Mouse (Mus musculus) kidney, postnatal 0 days (tissue): ENCODE data around the gene Scarf2. TPM values are rescaled to one million over a fixed set of nuclear protein-coding genes. Genes with fewer than 3 reads are reported as not detected.

Experiments
- ATAC-seq: fragments of 200-750 bp; cut with Nextera tagmentation; replicated peaks from 2 replicates; pipeline ENCODE4 v1.8.0; 2017; ENCODE audit warnings: low read depth, moderate number of reproducible peaks, moderate TSS enrichment, moderate library complexity; ENCODE audit not compliant: low FRiP score
- DNase-seq: peaks from one replicate; pipeline ENCODE4 v3.0.0-alpha.2; 2016; ENCODE audit warnings: low spot score
- H3K27ac ChIP-seq: fragments of 300-500 bp; sonication (generic); 2 replicates; pipeline ENCODE4 v1.5.1; 2014; ENCODE audit warnings: mild to moderate bottlenecking
- H3K27me3 ChIP-seq: fragments of 300-500 bp; sonication (generic); 2 replicates; pipeline ENCODE4 v1.6.1; 2014; ENCODE audit warnings: low read length, mixed read lengths; ENCODE audit not compliant: insufficient read depth
- H3K36me3 ChIP-seq: fragments of 300-500 bp; sonication (generic); 2 replicates; pipeline ENCODE4 v1.6.1; 2014; ENCODE audit warnings: low read length, mixed read lengths; ENCODE audit not compliant: insufficient read depth
- H3K4me1 ChIP-seq: fragments of 300-500 bp; sonication (generic); replicated peaks from 2 replicates; pipeline ENCODE4 v1.6.1; 2014; ENCODE audit warnings: antibody characterized with exemption, low read length, mixed read lengths; ENCODE audit not compliant: insufficient read depth
- H3K4me2 ChIP-seq: fragments of 300-500 bp; sonication (generic); 2 replicates; pipeline ENCODE4 v1.6.1; 2014; ENCODE audit warnings: mild to moderate bottlenecking, low read length, moderate library complexity, mixed read lengths
- H3K4me3 ChIP-seq: fragments of 300-500 bp; sonication (generic); replicated peaks from 2 replicates; pipeline ENCODE4 v1.5.1; 2014; ENCODE audit warnings: low read depth, low read length
- H3K9ac ChIP-seq: fragments of 300-500 bp; sonication (generic); 2 replicates; pipeline ENCODE4 v1.6.1; 2014; ENCODE audit warnings: low read depth, low read length
- H3K9me3 ChIP-seq: fragments of 300-500 bp; sonication (generic); replicated peaks from 2 replicates; pipeline ENCODE4 v1.6.1; 2016; ENCODE audit warnings: low read length, inconsistent platforms, mixed read lengths
- CTCF ChIP-seq: IDR thresholded peaks from 2 replicates; pipeline ENCODE4 v1.5.1; 2016; ENCODE audit warnings: antibody characterized with exemption, low read depth, mild to moderate bottlenecking, moderate library complexity
- WGBS: fragments of 180-500 bp; shearing (Covaris S2); extraction: QIAGEN DNeasy Blood & Tissue Kit; methylation state at CpG from one replicate; pipeline ENCODE4 v1.1.7; 2014; 5-methylcytosine and 5-hydroxymethylcytosine counted together
- polyA plus RNA-seq: library from polyadenylated mRNA; unstranded; fragments of >200 nt; fragmentation: Nextera tagmentation; extraction: Ambion mirVana; gene quantifications from 2 replicates; pipeline ENCODE4 v1.2.1, GENCODE M21; 2015

Gene Scarf2
- polyA plus RNA-seq, 1 experiment from 2014 or later: 18.7 TPM

- no peak for ATAC-seq
- Histone ChIP-seq H3K4me1 (peaks cover 7% of the 10 kb centered on the region; the same call in 1 of the 2 replicates), H3K9me3 (no peaks in the 10 kb centered on the region), H3K27me3 (peaks cover 4% of the 10 kb centered on the region; the same call in 1 of the 2 replicates), H3K9ac (no peak overlapping the region), H3K27ac (no peak overlapping the region), H3K4me3 (no peak overlapping the region), H3K36me3 (no peaks in the 10 kb centered on the region), H3K4me2 (no peak overlapping the region)
- WGBS: 87% methylated on average over 8 of the region's 8 CpGs
- no peak for TF ChIP-seq CTCF
- no peak for DNase-seq
Measured at GRCm38 (mm10) chr16:17816528-17816927, 19.4 kb downstream of the Scarf2 start.

GRCm38 (mm10) chr16:17826500-17826899, 29.4 kb downstream of the Scarf2 start:
- H3K27me3 ChIP-seq: peaks cover 5% of the 10 kb centered on the region
- 52% methylated on average over 2 of the region's 2 CpGs for WGBS
- H3K4me1 ChIP-seq: no peaks in the 10 kb centered on the region
- no peak overlapping the region for H3K9ac ChIP-seq
- no peak overlapping the region for H3K27ac ChIP-seq
- ATAC-seq (no peak), DNase-seq (no peak)
- H3K4me2 ChIP-seq: no peak overlapping the region
- H3K36me3 ChIP-seq: no peaks in the 10 kb centered on the region
- H3K4me3 ChIP-seq: no peak overlapping the region
- TF ChIP-seq CTCF: no peak
- no peaks in the 10 kb centered on the region for H3K9me3 ChIP-seq

- no peak for DNase-seq
- Histone ChIP-seq H3K9me3 (no peaks in the 10 kb centered on the region), H3K4me3 (no peak overlapping the region), H3K4me2 (no peak overlapping the region), H3K4me1 (peaks cover 3% of the 10 kb centered on the region; the same call in 1 of the 2 replicates), H3K27ac (no peak overlapping the region), H3K9ac (no peak overlapping the region), H3K36me3 (no peaks in the 10 kb centered on the region), H3K27me3 (peaks cover 22% of the 10 kb centered on the region)
- no peak for ATAC-seq
- 84% methylated on average over 2 of the region's 2 CpGs for WGBS
- no peak for TF ChIP-seq CTCF
Measured at GRCm38 (mm10) chr16:17828229-17828628, 31.1 kb downstream of the Scarf2 start.

- 66% methylated on average over 3 of the region's 3 CpGs for WGBS
- Histone ChIP-seq H3K9ac (no peak overlapping the region), H3K4me2 (no peak overlapping the region), H3K27ac (no peak overlapping the region), H3K4me3 (no peak overlapping the region), H3K36me3 (no peaks in the 10 kb centered on the region), H3K27me3 (peaks cover 28% of the 10 kb centered on the region), H3K4me1 (peaks cover 3% of the 10 kb centered on the region; the same call in 1 of the 2 replicates), H3K9me3 (no peaks in the 10 kb centered on the region)
- no peak for TF ChIP-seq CTCF
- no peak for DNase-seq
- ATAC-seq: peak; percentile 69; the same call in 1 of the 2 replicates
Measured at GRCm38 (mm10) chr16:17828867-17829266, 31.8 kb downstream of the Scarf2 start.

GRCm38 (mm10) chr16:17830385-17831178, 33.5 kb downstream of the Scarf2 start:
- DNase-seq: peak; percentile 25
- no peak overlapping the region for H3K27ac ChIP-seq
- no peak overlapping the region for H3K4me2 ChIP-seq
- TF ChIP-seq CTCF: no peak
- WGBS: 56% methylated on average over 10 of the region's 10 CpGs
- peak; percentile 50 for ATAC-seq
- peaks cover 45% of the 10 kb centered on the region for H3K27me3 ChIP-seq
- no peak overlapping the region for H3K9ac ChIP-seq
- H3K4me1 ChIP-seq: peaks cover 3% of the 10 kb centered on the region; the same call in 1 of the 2 replicates
- H3K4me3 ChIP-seq: no peak overlapping the region
- no peaks in the 10 kb centered on the region for H3K36me3 ChIP-seq
- H3K9me3 ChIP-seq: no peaks in the 10 kb centered on the region

- H3K9ac ChIP-seq: no peak overlapping the region
- H3K9me3 ChIP-seq: no peaks in the 10 kb centered on the region
- no peak overlapping the region; the same call in 1 of the 2 replicates for H3K27ac ChIP-seq
- TF ChIP-seq CTCF: peak; percentile 52
- no peak for DNase-seq
- H3K4me3 ChIP-seq: no peak overlapping the region
- no peak overlapping the region for H3K4me2 ChIP-seq
- no peaks in the 10 kb centered on the region for H3K36me3 ChIP-seq
- no peak for ATAC-seq
- peaks cover 45% of the 10 kb centered on the region for H3K27me3 ChIP-seq
- H3K4me1 ChIP-seq: peaks cover 3% of the 10 kb centered on the region; the same call in 1 of the 2 replicates
- 21% methylated on average over 11 of the region's 11 CpGs for WGBS
Measured at GRCm38 (mm10) chr16:17831781-17832180, 34.7 kb downstream of the Scarf2 start.
